Mouse (Mus musculus) neural tube, embryonic 12.5 days (tissue): Measurements from ENCODE around the gene Rexo1. TPM values are rescaled to one million over a fixed set of nuclear protein-coding genes. Genes with fewer than 3 reads are reported as not detected.
A peak's percentile ranks its signal among the peaks of the same experiment; 100 is the strongest.

ENCODE experiments used
- ATAC-seq: fragments of 200-750 bp; cut with Nextera tagmentation; 2 replicates; pipeline ENCODE4 v1.8.0; 2017; ENCODE audit warnings: low read depth, mild to moderate bottlenecking, moderate TSS enrichment, moderate library complexity; ENCODE audit not compliant: low FRiP score
- H3K27ac ChIP-seq: fragments of 300-500 bp; sonication (generic); 2 replicates; pipeline ENCODE4 v1.5.1; 2016
- H3K27me3 ChIP-seq: fragments of 300-500 bp; sonication (generic); replicated peaks from 2 replicates; pipeline ENCODE4 v1.6.1; 2016; ENCODE audit warnings: mild to moderate bottlenecking
- H3K36me3 ChIP-seq: fragments of 300-500 bp; sonication (generic); 2 replicates; pipeline ENCODE4 v1.6.1; 2016; ENCODE audit warnings: mild to moderate bottlenecking
- H3K4me1 ChIP-seq: fragments of 300-500 bp; sonication (generic); 2 replicates; pipeline ENCODE4 v1.6.1; 2016
- H3K4me2 ChIP-seq: fragments of 300-500 bp; sonication (generic); replicated peaks from 2 replicates; pipeline ENCODE4 v1.6.1; 2016; ENCODE audit warnings: mild to moderate bottlenecking
- H3K4me3 ChIP-seq: fragments of 300-500 bp; sonication (generic); 2 replicates; pipeline ENCODE4 v1.5.1; 2016
- H3K9ac ChIP-seq: fragments of 300-500 bp; sonication (generic); 2 replicates; pipeline ENCODE4 v1.6.1; 2016; ENCODE audit warnings: mild to moderate bottlenecking
- H3K9me3 ChIP-seq: fragments of 300-500 bp; sonication (generic); 2 replicates; pipeline ENCODE4 v1.6.1; 2016; ENCODE audit warnings: mild to moderate bottlenecking
- WGBS: fragments of 180-500 bp; shearing (Covaris S2); methylation state at CpG from one replicate; pipeline ENCODE4 v1.1.7; 2016; 5-methylcytosine and 5-hydroxymethylcytosine counted together
- polyA plus RNA-seq: library from polyadenylated mRNA; unstranded; fragments of >200 nt; fragmentation: Nextera tagmentation; extraction: Ambion mirVana; gene quantifications from 2 replicates; pipeline ENCODE4 v1.2.1, GENCODE M21; 2016

The Rexo1 gene
- polyA plus RNA-seq, 1 experiment from 2014 or later = 35.9 TPM

- Histone ChIP-seq H3K27me3 (no peaks in the 10 kb centered on the region), H3K4me3 (no peak overlapping the region), H3K9ac (no peak overlapping the region), H3K4me2 (no peak overlapping the region), H3K9me3 (no peaks in the 10 kb centered on the region), H3K36me3 (peaks cover 89% of the 10 kb centered on the region), H3K4me1 (no peaks in the 10 kb centered on the region), H3K27ac (no peak overlapping the region)
- 97% methylated on average over 4 of the region's 4 CpGs for WGBS
- no peak for ATAC-seq
Observed at GRCm38 (mm10) chr10:80546945-80547344, 14.4 kb downstream of the Rexo1 start.

DNA sequence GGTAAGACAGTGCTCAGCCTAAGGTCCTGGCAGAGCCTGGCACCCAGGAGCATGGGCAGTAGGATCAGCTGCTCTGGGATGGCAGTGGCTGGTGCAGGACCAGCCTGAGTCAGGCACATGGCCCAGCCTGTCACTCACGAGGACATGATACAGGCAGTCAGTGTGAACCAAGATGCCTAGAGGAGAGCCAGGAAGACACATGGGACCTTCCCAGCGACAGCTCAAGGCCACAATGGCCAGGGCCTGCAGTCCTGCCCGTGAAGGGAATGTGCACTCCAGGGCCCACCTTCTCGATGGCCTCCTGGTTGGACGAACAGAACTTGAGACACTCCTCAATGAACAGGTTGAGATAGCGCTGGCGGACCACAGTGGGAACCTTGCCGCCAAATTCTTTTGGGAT, 15.8 kb downstream of the Rexo1 start:
- no peaks in the 10 kb centered on the region for H3K4me1 ChIP-seq
- peaks cover 96% of the 10 kb centered on the region for H3K36me3 ChIP-seq
- no peak for ATAC-seq
- H3K27ac ChIP-seq = no peak overlapping the region
- no peaks in the 10 kb centered on the region for H3K9me3 ChIP-seq
- H3K27me3 ChIP-seq = no peaks in the 10 kb centered on the region
- no peak overlapping the region for H3K4me3 ChIP-seq
- WGBS = 92% methylated on average over 8 of the region's 8 CpGs
- H3K9ac ChIP-seq = no peak overlapping the region
- no peak overlapping the region for H3K4me2 ChIP-seq

- no peak overlapping the region for H3K4me2 ChIP-seq
- H3K4me3 ChIP-seq = no peak overlapping the region
- no peaks in the 10 kb centered on the region for H3K9me3 ChIP-seq
- H3K36me3 ChIP-seq = peaks cover 79% of the 10 kb centered on the region
- ATAC-seq = no peak
- H3K27ac ChIP-seq = no peak overlapping the region
- 95% methylated on average over 14 of the region's 14 CpGs for WGBS
- H3K9ac ChIP-seq = no peak overlapping the region
- peaks cover 3% of the 10 kb centered on the region for H3K27me3 ChIP-seq
- no peaks in the 10 kb centered on the region; the same call in 1 of the 2 replicates for H3K4me1 ChIP-seq
Observed at GRCm38 (mm10) chr10:80543873-80544272, 17.5 kb downstream of the Rexo1 start.

- Histone ChIP-seq H3K9me3 (no peaks in the 10 kb centered on the region), H3K36me3 (peaks cover 36% of the 10 kb centered on the region), H3K27me3 (peaks cover 44% of the 10 kb centered on the region), H3K4me3 (no peak overlapping the region), H3K27ac (no peak overlapping the region), H3K9ac (no peak overlapping the region), H3K4me1 (no peaks in the 10 kb centered on the region; the same call in none of the 2 replicates), H3K4me2 (no peak overlapping the region)
- no peak for ATAC-seq
- WGBS = 50% methylated on average over 5 of the region's 5 CpGs
Observed at GRCm38 (mm10) chr10:80539493-80539892, 21.9 kb downstream of the Rexo1 start.

DNA sequence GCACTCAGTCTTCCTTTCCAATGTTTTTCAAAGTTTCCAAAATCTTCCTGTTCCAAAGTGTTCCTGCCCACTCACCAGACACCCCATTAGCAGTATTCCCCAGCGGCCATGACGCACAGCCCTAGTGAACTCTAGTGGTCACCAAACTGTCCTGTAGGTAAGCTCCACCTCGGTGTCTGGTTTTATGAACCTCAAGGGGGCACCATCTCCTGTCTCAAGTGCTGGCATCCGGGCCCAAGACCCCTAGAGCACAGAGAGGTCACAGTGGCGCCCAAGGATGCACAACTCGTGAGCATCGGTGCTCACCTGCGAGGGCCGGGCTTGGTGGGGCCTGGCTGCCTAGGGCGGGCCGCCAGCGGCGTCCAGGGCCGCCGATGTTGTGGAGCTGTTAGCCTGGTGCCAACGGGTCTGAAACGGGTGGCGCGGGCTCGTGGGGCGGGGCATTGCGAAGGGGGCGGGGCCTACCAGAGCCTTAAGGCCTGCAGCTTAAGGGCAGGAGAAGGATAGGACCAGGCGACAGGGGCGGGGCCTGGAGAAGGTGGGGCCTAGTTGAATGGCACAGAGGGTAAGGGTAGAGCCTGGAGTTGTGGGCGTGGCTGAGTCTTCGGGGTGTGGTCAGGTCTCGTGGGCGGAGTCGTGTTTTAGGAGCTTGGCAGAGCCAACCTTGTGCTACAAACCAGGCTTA, 22.5 kb downstream of the Rexo1 start, which contains the start of gene Atp8b3:
Atp8b3 (minus strand) TSS at position 415 of the 685 bp plus-strand sequence.
- H3K36me3 ChIP-seq = peaks cover 30% of the 10 kb centered on the region
- WGBS = 1% methylated on average over 30 of the region's 30 CpGs
- H3K9ac ChIP-seq = no peak within 1 kb of the TSS
- no peak within 1 kb of the TSS for H3K27ac ChIP-seq
- H3K4me1 ChIP-seq = no peaks in the 10 kb centered on the region; the same call in none of the 2 replicates
- no peaks in the 10 kb centered on the region for H3K9me3 ChIP-seq
- no peak within 1 kb of the TSS for H3K4me3 ChIP-seq
- ATAC-seq = peak; percentile 70
- H3K4me2 ChIP-seq = peak within 1 kb of the TSS; percentile 49
- peaks cover 50% of the 10 kb centered on the region for H3K27me3 ChIP-seq

DNA sequence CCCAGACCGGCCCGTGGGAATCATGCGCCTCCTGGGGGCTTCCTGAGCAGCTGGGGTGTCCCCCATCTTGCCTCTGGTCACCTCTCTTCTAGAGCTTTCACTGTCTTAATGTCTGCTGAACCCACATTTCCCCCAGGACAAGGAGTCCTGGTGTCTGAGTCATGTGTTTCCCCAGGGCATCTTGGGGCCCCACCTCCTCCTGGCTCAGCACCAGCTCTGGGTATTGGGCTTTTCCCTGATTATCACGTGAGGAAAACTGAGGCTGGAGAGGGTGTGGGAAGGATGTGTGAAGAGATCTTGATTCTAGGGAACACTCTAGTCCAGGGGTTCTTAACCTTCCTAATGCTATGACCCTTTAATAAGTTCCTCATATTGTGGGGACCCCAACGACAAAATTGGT, 23.2 kb downstream of the Rexo1 start:
- Histone ChIP-seq H3K4me3 (no peak overlapping the region), H3K27me3 (peaks cover 52% of the 10 kb centered on the region), H3K27ac (no peak overlapping the region), H3K4me2 (no peak overlapping the region), H3K36me3 (peaks cover 23% of the 10 kb centered on the region), H3K9ac (no peak overlapping the region), H3K9me3 (no peaks in the 10 kb centered on the region), H3K4me1 (no peaks in the 10 kb centered on the region; the same call in none of the 2 replicates)
- ATAC-seq = no peak
- 64% methylated on average over 5 of the region's 5 CpGs for WGBS

- H3K4me2 ChIP-seq = no peak overlapping the region; the same call in 1 of the 2 replicates
Observed at GRCm38 (mm10) chr10:80535711-80536110, 25.6 kb downstream of the Rexo1 start.

DNA sequence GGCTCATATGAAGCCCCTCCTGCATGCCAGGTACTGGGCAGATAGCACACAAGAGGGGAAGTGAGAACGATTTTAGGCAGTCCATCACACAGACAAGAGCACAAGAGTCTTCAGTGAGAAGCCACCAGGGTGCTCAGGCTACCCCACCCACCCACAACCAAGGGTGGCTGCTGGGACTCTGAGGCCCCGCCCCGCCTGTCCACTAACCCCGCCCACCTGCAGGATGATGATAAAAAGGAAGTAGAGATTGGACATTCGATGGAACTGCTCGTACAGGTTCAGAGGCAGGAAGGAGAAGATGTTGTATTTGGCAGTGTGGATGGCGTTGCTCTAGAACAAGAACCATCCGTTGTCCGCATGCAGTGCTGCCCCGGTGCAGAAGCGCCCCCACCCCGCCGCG, 26.3 kb downstream of the Rexo1 start:
- Histone ChIP-seq H3K36me3 (no peaks in the 10 kb centered on the region), H3K4me2 (peak overlapping the region; percentile 18; the same call in 1 of the 2 replicates), H3K27ac (no peak overlapping the region), H3K4me1 (no peaks in the 10 kb centered on the region; the same call in none of the 2 replicates), H3K27me3 (peaks cover 52% of the 10 kb centered on the region), H3K4me3 (no peak overlapping the region), H3K9ac (no peak overlapping the region), H3K9me3 (no peaks in the 10 kb centered on the region)
- WGBS = 11% methylated on average over 14 of the region's 14 CpGs
- no peak for ATAC-seq

More at GRCm38 (mm10) chr10:80535711-80536110, 25.6 kb downstream of the Rexo1 start:
- Histone ChIP-seq H3K9ac (no peak overlapping the region), H3K27me3 (peaks cover 52% of the 10 kb centered on the region), H3K9me3 (no peaks in the 10 kb centered on the region), H3K36me3 (no peaks in the 10 kb centered on the region), H3K4me1 (no peaks in the 10 kb centered on the region; the same call in none of the 2 replicates), H3K4me3 (no peak overlapping the region), H3K27ac (no peak overlapping the region)
- no peak for ATAC-seq
- 8% methylated on average over 13 of the region's 13 CpGs for WGBS

GRCm38 (mm10) chr10:80533704-80534103, 27.7 kb downstream of the Rexo1 start:
- peaks cover 47% of the 10 kb centered on the region for H3K27me3 ChIP-seq
- WGBS = 14% methylated on average over 7 of the region's 7 CpGs

DNA sequence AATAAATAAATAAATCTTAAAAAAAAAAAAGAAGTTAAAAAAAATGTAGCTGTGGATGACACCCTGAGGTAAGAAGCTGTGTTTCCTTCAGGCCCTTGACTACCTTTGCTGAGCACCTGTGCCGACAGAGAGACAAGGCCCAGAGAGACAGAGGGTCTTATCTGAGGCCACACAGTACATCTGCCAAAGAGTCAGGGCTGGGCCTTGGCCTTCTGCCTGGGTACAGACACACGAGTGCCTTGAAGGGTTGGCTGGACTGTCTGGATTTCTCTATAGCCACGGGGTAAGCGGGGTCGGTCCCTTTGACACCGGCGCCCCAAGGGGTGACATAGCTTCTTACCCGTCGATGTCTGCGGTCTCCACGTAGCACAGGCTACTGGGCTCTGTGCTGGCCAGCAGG, 28.6 kb downstream of the Rexo1 start:
- Histone ChIP-seq H3K4me2 (no peak overlapping the region), H3K36me3 (no peaks in the 10 kb centered on the region), H3K27ac (no peak overlapping the region), H3K9ac (no peak overlapping the region), H3K4me3 (no peak overlapping the region), H3K4me1 (no peaks in the 10 kb centered on the region; the same call in 1 of the 2 replicates), H3K27me3 (peaks cover 38% of the 10 kb centered on the region), H3K9me3 (no peaks in the 10 kb centered on the region)
- WGBS = 87% methylated on average over 11 of the region's 11 CpGs
- no peak for ATAC-seq

More at GRCm38 (mm10) chr10:80533704-80534103, 27.7 kb downstream of the Rexo1 start:
- Histone ChIP-seq H3K4me1 (no peaks in the 10 kb centered on the region; the same call in none of the 2 replicates), H3K36me3 (no peaks in the 10 kb centered on the region), H3K9me3 (no peaks in the 10 kb centered on the region), H3K4me2 (no peak overlapping the region), H3K27ac (no peak overlapping the region), H3K9ac (no peak overlapping the region), H3K4me3 (no peak overlapping the region)
- no peak for ATAC-seq

GRCm38 (mm10) chr10:80526172-80526571, 35.2 kb downstream of the Rexo1 start:
- 18% methylated on average over 9 of the region's 9 CpGs for WGBS
- ATAC-seq = peak; percentile 88

DNA sequence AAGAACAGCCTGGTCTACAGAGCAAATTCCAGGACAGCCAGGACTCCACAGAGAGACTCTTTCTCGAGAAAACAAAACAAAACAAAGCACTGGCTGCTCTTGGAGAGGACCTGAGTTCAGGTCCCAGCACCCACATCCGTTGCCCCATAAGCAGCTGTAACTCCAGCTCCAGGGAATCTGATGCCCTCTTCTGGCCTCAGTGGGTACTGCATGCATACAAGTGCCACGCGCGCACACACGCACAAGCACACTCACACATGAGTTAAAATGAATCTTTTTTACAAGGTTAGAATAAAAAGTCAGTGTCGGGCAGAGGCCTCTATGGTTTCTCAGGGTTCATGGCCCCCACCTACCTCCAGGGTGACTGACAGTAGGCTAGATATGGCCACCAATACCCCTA, 38.1 kb downstream of the Rexo1 start:
- Histone ChIP-seq H3K9me3 (peaks cover 10% of the 10 kb centered on the region), H3K4me3 (no peak overlapping the region), H3K4me1 (no peaks in the 10 kb centered on the region), H3K4me2 (no peak overlapping the region), H3K9ac (no peak overlapping the region), H3K36me3 (peaks cover 2% of the 10 kb centered on the region; the same call in 1 of the 2 replicates), H3K27ac (no peak overlapping the region), H3K27me3 (0 out of 2 replicates have a peak, but pooled peaks cover under 1% of the 10 kb centered on the region)
- no peak for ATAC-seq
- WGBS = 93% methylated on average over 7 of the region's 7 CpGs

More at GRCm38 (mm10) chr10:80526172-80526571, 35.2 kb downstream of the Rexo1 start:
- Histone ChIP-seq H3K4me3 (peak overlapping the region; percentile 11; the same call in 1 of the 2 replicates), H3K27me3 (no peaks in the 10 kb centered on the region; the same call in 1 of the 2 replicates), H3K4me1 (no peaks in the 10 kb centered on the region), H3K4me2 (peak overlapping the region; percentile 49), H3K27ac (no peak overlapping the region), H3K36me3 (no peaks in the 10 kb centered on the region), H3K9ac (no peak overlapping the region), H3K9me3 (peaks cover 8% of the 10 kb centered on the region)
